Mouse (Mus musculus): ENCODE data around the gene Hectd3. TPM values are rescaled to one million over a fixed set of nuclear protein-coding genes. Genes with fewer than 3 reads are reported as not detected.

The Hectd3 gene
- polyA plus RNA-seq, 1 experiment from 2014 or later: 24.9 TPM

GRCm38 (mm10) chr4:117019206-117020134, 24.4 kb downstream of the Hectd3 start, which contains the start of gene Eif2b3:
TSS of gene Eif2b3 (plus strand) at chr4:117019402.
- Histone ChIP-seq H3K4me2 (peak within 1 kb of the TSS; percentile 77), H3K4me1 (peaks cover 14% of the 10 kb centered on the region), H3K4me3 (replicated peaks) (peak within 1 kb of the TSS; percentile 99), H3K27ac (replicated peaks) (peak within 1 kb of the TSS; percentile 69), H3K9me3 (replicated peaks) (no peaks in the 10 kb centered on the region), H3K27me3 (replicated peaks) (no peaks in the 10 kb centered on the region), H3K9ac (replicated peaks) (peak within 1 kb of the TSS; percentile 93), H3K36me3 (peaks cover 22% of the 10 kb centered on the region)
- WGBS: 1% methylated on average over 61 of the region's 61 CpGs
- ATAC-seq (ENCODE audit: low FRiP score): peak; percentile 95

- Histone ChIP-seq H3K27me3 (replicated peaks) (no peaks in the 10 kb centered on the region), H3K36me3 (peaks cover 31% of the 10 kb centered on the region), H3K4me1 (peaks cover 14% of the 10 kb centered on the region), H3K9ac (replicated peaks) (no peak overlapping the region), H3K4me2 (no peak overlapping the region), H3K9me3 (replicated peaks) (no peaks in the 10 kb centered on the region), H3K4me3 (replicated peaks) (no peak overlapping the region), H3K27ac (replicated peaks) (no peak overlapping the region)
- ATAC-seq (ENCODE audit: low FRiP score): no peak
- WGBS: 97% methylated on average over 4 of the region's 4 CpGs
Measured at GRCm38 (mm10) chr4:117023469-117023868, 28.4 kb downstream of the Hectd3 start.

GRCm38 (mm10) chr4:117031105-117031504, 36.0 kb downstream of the Hectd3 start:
- no peak overlapping the region for H3K4me2 ChIP-seq
- WGBS: 96% methylated on average over 1 of the region's 1 CpGs
- H3K4me1 ChIP-seq: no peaks in the 10 kb centered on the region

GRCm38 (mm10) chr4:117039925-117040687, 45.0 kb downstream of the Hectd3 start:
- Histone ChIP-seq H3K36me3 (0 out of 2 replicates have a peak, but pooled peaks cover 7% of the 10 kb centered on the region), H3K27me3 (replicated peaks) (no peaks in the 10 kb centered on the region), H3K4me2 (peak overlapping the region; percentile 19), H3K4me3 (replicated peaks) (no peak overlapping the region), H3K27ac (replicated peaks) (peak overlapping the region; percentile 79), H3K9me3 (replicated peaks) (no peaks in the 10 kb centered on the region), H3K4me1 (peaks cover 23% of the 10 kb centered on the region), H3K9ac (replicated peaks) (no peak overlapping the region)
- whole genome bisulfite sequencing: 14% methylated on average over 9 of the region's 9 CpGs
- peak; percentile 61; the same call in 1 of the 2 replicates for ATAC-seq (ENCODE audit: low FRiP score)

More at GRCm38 (mm10) chr4:117031105-117031504, 36.0 kb downstream of the Hectd3 start:
- no peak overlapping the region for H3K9ac ChIP-seq (replicated peaks)
- no peak for ATAC-seq (ENCODE audit: low FRiP score)
- no peak overlapping the region for H3K4me3 ChIP-seq (replicated peaks)
- H3K27me3 ChIP-seq (replicated peaks): no peaks in the 10 kb centered on the region
- H3K36me3 ChIP-seq: peaks cover 21% of the 10 kb centered on the region
- no peaks in the 10 kb centered on the region for H3K9me3 ChIP-seq (replicated peaks)
- H3K27ac ChIP-seq (replicated peaks): no peak overlapping the region

- Histone ChIP-seq H3K36me3 (peaks cover 7% of the 10 kb centered on the region; the same call in 1 of the 2 replicates), H3K27me3 (replicated peaks) (no peaks in the 10 kb centered on the region), H3K4me1 (peaks cover 23% of the 10 kb centered on the region), H3K9ac (replicated peaks) (no peak overlapping the region), H3K4me2 (peak overlapping the region; percentile 19), H3K9me3 (replicated peaks) (no peaks in the 10 kb centered on the region), H3K27ac (replicated peaks) (peak overlapping the region; percentile 79), H3K4me3 (replicated peaks) (no peak overlapping the region)
- no peak for ATAC-seq (ENCODE audit: low FRiP score)
- WGBS: 13% methylated on average over 1 of the region's 1 CpGs
Measured at GRCm38 (mm10) chr4:117040791-117041190, 45.7 kb downstream of the Hectd3 start.

- Histone ChIP-seq H3K9ac (replicated peaks) (no peak overlapping the region), H3K27me3 (replicated peaks) (no peaks in the 10 kb centered on the region), H3K4me2 (no peak overlapping the region), H3K27ac (replicated peaks) (peak overlapping the region; percentile 79), H3K4me3 (replicated peaks) (no peak overlapping the region), H3K36me3 (peaks cover 7% of the 10 kb centered on the region; the same call in 1 of the 2 replicates), H3K9me3 (replicated peaks) (no peaks in the 10 kb centered on the region), H3K4me1 (peaks cover 23% of the 10 kb centered on the region)
- no peak for ATAC-seq (ENCODE audit: low FRiP score)
- WGBS: 63% methylated on average over 4 of the region's 4 CpGs
Measured at GRCm38 (mm10) chr4:117041283-117041721, 46.2 kb downstream of the Hectd3 start.

GRCm38 (mm10) chr4:117048836-117049235, 53.7 kb downstream of the Hectd3 start:
- H3K4me2 ChIP-seq: no peak overlapping the region
- H3K9me3 ChIP-seq (replicated peaks): no peaks in the 10 kb centered on the region
- ATAC-seq (ENCODE audit: low FRiP score): no peak
- H3K27me3 ChIP-seq (replicated peaks): no peaks in the 10 kb centered on the region
- 72% methylated on average over 3 of the region's 3 CpGs for WGBS
- no peaks in the 10 kb centered on the region for H3K4me1 ChIP-seq
- H3K27ac ChIP-seq (replicated peaks): no peak overlapping the region
- no peak overlapping the region for H3K9ac ChIP-seq (replicated peaks)
- H3K4me3 ChIP-seq (replicated peaks): no peak overlapping the region
- peaks cover 20% of the 10 kb centered on the region for H3K36me3 ChIP-seq

GRCm38 (mm10) chr4:117049485-117049884, 54.4 kb downstream of the Hectd3 start:
- Histone ChIP-seq H3K27me3 (replicated peaks) (no peaks in the 10 kb centered on the region), H3K9me3 (replicated peaks) (no peaks in the 10 kb centered on the region), H3K9ac (replicated peaks) (no peak overlapping the region), H3K36me3 (peaks cover 20% of the 10 kb centered on the region), H3K4me1 (no peaks in the 10 kb centered on the region), H3K4me2 (no peak overlapping the region), H3K4me3 (replicated peaks) (no peak overlapping the region), H3K27ac (replicated peaks) (no peak overlapping the region)
- WGBS: 100% methylated on average over 1 of the region's 1 CpGs
- no peak for ATAC-seq (ENCODE audit: low FRiP score)

GRCm38 (mm10) chr4:117052626-117053025, 57.5 kb downstream of the Hectd3 start:
- Histone ChIP-seq H3K4me1 (no peaks in the 10 kb centered on the region), H3K4me2 (no peak overlapping the region), H3K27me3 (replicated peaks) (no peaks in the 10 kb centered on the region), H3K4me3 (replicated peaks) (no peak overlapping the region), H3K9ac (replicated peaks) (no peak overlapping the region), H3K27ac (replicated peaks) (peak overlapping the region; percentile 42; the same call in 1 of the 2 replicates), H3K36me3 (peaks cover 12% of the 10 kb centered on the region), H3K9me3 (replicated peaks) (no peaks in the 10 kb centered on the region)
- 65% methylated on average over 4 of the region's 4 CpGs for WGBS
- ATAC-seq (ENCODE audit: low FRiP score): no peak

GRCm38 (mm10) chr4:117053956-117054355, 58.8 kb downstream of the Hectd3 start:
- no peaks in the 10 kb centered on the region for H3K27me3 ChIP-seq (replicated peaks)
- no peaks in the 10 kb centered on the region for H3K9me3 ChIP-seq (replicated peaks)
- H3K4me2 ChIP-seq: no peak overlapping the region
- no peak overlapping the region for H3K27ac ChIP-seq (replicated peaks)
- H3K4me1 ChIP-seq: no peaks in the 10 kb centered on the region
- 56% methylated on average over 4 of the region's 4 CpGs for WGBS
- no peak overlapping the region for H3K4me3 ChIP-seq (replicated peaks)
- ATAC-seq (ENCODE audit: low FRiP score): no peak
- H3K9ac ChIP-seq (replicated peaks): no peak overlapping the region
- H3K36me3 ChIP-seq: peaks cover 12% of the 10 kb centered on the region
